Mouse (Mus musculus): ENCODE results near the gene Gm11060.

Gene Gm11060

GRCm38 (mm10) chr2:105091718-105092117, at the start of gene Gm11060:
Gm11060 (plus strand) TSS chr2:105092018.
- no peak for DNase-seq (ENCODE audit: low spot score in 2 of 2)

- DNase-seq (ENCODE audit: low spot score in 2 of 2): no peak
Measured at GRCm38 (mm10) chr2:105043152-105043551, 48.7 kb upstream of the Gm11060 start.

GRCm38 (mm10) chr2:105048301-105048700, 43.5 kb upstream of the Gm11060 start:
- no peak for DNase-seq (ENCODE audit: low spot score in 2 of 2)

- no peak for DNase-seq (ENCODE audit: low spot score in 2 of 2)
Measured at GRCm38 (mm10) chr2:105055529-105055928, 36.3 kb upstream of the Gm11060 start.

- no peak for DNase-seq (ENCODE audit: low spot score in 2 of 2)
Measured at GRCm38 (mm10) chr2:105058577-105059116, 33.2 kb upstream of the Gm11060 start.

GRCm38 (mm10) chr2:105062741-105063372, 29.0 kb upstream of the Gm11060 start:
- no peak for DNase-seq (ENCODE audit: low spot score in 2 of 2)

GRCm38 (mm10) chr2:105072496-105072895, 19.3 kb upstream of the Gm11060 start:
- no peak for DNase-seq (ENCODE audit: low spot score in 2 of 2)

GRCm38 (mm10) chr2:105074196-105074595, 17.6 kb upstream of the Gm11060 start:
- DNase-seq (ENCODE audit: low spot score in 2 of 2): peak in 1 of 2 experiments; percentile 61

GRCm38 (mm10) chr2:105075809-105076208, 16.0 kb upstream of the Gm11060 start:
- no peak for DNase-seq (ENCODE audit: low spot score in 2 of 2)

- no peak for DNase-seq (ENCODE audit: low spot score in 2 of 2)
Measured at GRCm38 (mm10) chr2:105077151-105077550, 14.7 kb upstream of the Gm11060 start.

GRCm38 (mm10) chr2:105082256-105082790, 9.5 kb upstream of the Gm11060 start:
- no peak for DNase-seq (ENCODE audit: low spot score in 2 of 2)

- DNase-seq (ENCODE audit: low spot score in 2 of 2): no peak
Measured at GRCm38 (mm10) chr2:105084035-105084434, 7.8 kb upstream of the Gm11060 start.

- DNase-seq (ENCODE audit: low spot score in 2 of 2): no peak
Measured at GRCm38 (mm10) chr2:105086081-105086480, 5.7 kb upstream of the Gm11060 start.

- no peak for DNase-seq (ENCODE audit: low spot score in 2 of 2)
Measured at GRCm38 (mm10) chr2:105088005-105088404, 3.8 kb upstream of the Gm11060 start.

GRCm38 (mm10) chr2:105089083-105089482, 2.7 kb upstream of the Gm11060 start:
- DNase-seq (ENCODE audit: low spot score in 2 of 2): no peak

- no peak for DNase-seq (ENCODE audit: low spot score in 2 of 2)
Measured at GRCm38 (mm10) chr2:105089581-105090508, 2.0 kb upstream of the Gm11060 start.

GRCm38 (mm10) chr2:105090991-105091390, 827 bp upstream of the Gm11060 start:
- no peak for DNase-seq (ENCODE audit: low spot score in 2 of 2)

GRCm38 (mm10) chr2:105097294-105097953, 5.6 kb downstream of the Gm11060 start:
- DNase-seq (ENCODE audit: low spot score in 2 of 2): no peak

GRCm38 (mm10) chr2:105099410-105099809, 7.6 kb downstream of the Gm11060 start:
- DNase-seq (ENCODE audit: low spot score in 2 of 2): no peak

- DNase-seq (ENCODE audit: low spot score in 2 of 2): no peak
Measured at GRCm38 (mm10) chr2:105100541-105100940, 8.7 kb downstream of the Gm11060 start.

- DNase-seq (ENCODE audit: low spot score in 2 of 2): peak in 1 of 2 experiments; percentile 62
Measured at GRCm38 (mm10) chr2:105108703-105109158, 16.9 kb downstream of the Gm11060 start.

GRCm38 (mm10) chr2:105114074-105114473, 22.3 kb downstream of the Gm11060 start:
- no peak for DNase-seq (ENCODE audit: low spot score in 2 of 2)
